Mouse (Mus musculus) left cerebral cortex, postnatal 14 days (tissue): Measurements from ENCODE around the gene Sipa1l1. TPM values are rescaled to one million over a fixed set of nuclear protein-coding genes. Genes with fewer than 3 reads are reported as not detected.
A peak's percentile ranks its signal among the peaks of the same experiment; 100 is the strongest.
"Not testable (repeated sequence)": the region's sequence is repeated elsewhere in the genome, so short reads cannot be mapped to it uniquely, and the experiment has no call there.

Experiments used
- DNase-seq, 2 experiments: peaks; one replicate each; pipeline ENCODE4 v3.0.0; 2021 to 2022; ENCODE audit warnings: low spot score in 2 of 2, mixed read lengths in 1 of 2
- intact Hi-C: fragments of 180-260 bp; cut with DNase I; formaldehyde crosslinking; loops from one replicate; pipeline ENCODE4 v1.15.1; 2025
- total RNA-seq, 2 experiments: library from RNA; stranded (reverse); gene quantifications; 2 replicates each; pipeline ENCODE4 v1.2.3; 2021

Gene Sipa1l1
- total RNA-seq, 2 experiments from 2014 or later: 169 to 183 TPM

DNA sequence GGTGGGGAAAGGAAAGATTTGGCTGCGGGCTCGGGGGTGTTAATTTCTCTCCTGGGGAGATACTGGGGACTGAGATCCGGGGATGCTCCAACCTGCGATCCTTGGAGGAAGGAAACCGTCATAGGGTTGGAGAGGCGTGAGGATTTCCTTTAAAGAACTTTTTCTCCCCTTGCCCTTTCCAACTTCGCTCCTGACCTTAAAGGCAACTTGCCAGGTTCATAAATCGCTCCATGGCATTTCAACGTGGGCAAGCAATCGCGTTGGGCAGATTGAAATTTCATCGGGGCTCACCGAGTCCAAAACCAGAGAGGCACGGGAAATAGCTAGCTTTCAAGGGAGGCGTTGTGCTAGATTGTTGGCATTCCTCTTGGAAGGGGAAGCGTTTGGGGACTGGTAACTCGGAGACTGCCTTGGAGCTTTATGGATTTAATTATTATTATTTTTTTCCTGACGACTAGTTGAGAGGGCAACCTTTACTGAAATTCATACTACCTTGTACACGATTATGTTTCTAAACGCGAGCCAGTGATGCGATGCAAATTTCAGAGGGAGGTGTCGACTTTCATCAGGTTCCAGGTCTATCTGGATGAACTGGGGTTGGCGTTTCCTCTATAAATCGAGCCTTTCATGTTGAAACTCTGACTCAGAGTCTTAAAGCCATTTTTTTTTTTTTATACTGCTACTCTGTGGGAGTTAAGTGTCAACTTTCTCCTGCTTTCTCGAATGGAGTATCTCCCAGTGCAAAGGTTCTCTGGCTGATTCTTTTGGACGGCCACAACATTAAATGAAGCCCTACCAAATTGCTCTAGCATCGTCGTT is 1.6 kb downstream of the Sipa1l1 start:
- intact Hi-C loops: loop anchor here (5.0 kb wide), 2 partner anchors 73 to 297 kb away; no protein-coding TSS in a partner anchor
- no peak for DNase-seq

DNA sequence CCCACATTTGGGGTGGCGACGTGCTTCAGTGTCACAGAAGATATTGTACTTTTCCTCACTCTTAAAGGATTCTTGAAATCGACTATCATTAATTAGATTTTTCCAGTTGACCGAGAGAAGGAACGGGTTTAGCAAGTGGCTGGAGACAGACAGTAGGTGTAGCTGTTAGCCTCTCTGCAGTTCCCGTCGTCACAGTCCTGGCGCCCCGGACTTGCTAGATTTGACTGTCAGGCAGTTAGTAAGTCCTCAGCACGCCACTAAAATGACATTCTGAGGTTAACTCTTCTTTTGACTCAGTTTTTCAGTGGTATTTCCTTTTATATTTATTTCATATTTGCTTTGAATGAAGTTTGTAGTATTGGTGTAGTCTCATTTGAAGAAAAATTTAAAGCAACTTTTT is 2.5 kb downstream of the Sipa1l1 start:
- DNase-seq: peak; percentile 50 to 63
- intact Hi-C loops: loop anchor here (5.0 kb wide), 2 partner anchors 74 to 296 kb away; no protein-coding TSS in a partner anchor

DNA sequence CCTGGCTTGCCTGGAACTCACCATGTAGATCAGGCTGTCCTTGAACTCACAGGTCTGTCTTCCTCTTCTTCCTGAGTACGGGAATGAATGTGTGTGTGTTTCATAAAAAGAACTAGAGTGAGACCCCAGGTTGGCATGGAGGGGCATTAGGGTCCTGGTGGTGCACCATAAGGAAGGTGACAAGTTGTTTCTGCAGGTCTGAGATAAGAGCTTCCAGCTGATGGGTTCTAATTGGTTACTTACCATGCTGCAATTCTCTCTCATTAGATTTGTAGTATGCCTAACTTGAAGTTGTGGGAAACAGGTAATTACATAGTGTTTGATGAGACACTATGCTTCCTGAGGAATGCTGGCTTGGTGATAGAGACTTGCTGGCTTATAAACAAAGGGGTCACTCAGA is 4.5 kb downstream of the Sipa1l1 start:
- no peak for DNase-seq
- intact Hi-C loops: loop anchor here (5.0 kb wide), 2 partner anchors 76 to 294 kb away; no protein-coding TSS in a partner anchor

DNA sequence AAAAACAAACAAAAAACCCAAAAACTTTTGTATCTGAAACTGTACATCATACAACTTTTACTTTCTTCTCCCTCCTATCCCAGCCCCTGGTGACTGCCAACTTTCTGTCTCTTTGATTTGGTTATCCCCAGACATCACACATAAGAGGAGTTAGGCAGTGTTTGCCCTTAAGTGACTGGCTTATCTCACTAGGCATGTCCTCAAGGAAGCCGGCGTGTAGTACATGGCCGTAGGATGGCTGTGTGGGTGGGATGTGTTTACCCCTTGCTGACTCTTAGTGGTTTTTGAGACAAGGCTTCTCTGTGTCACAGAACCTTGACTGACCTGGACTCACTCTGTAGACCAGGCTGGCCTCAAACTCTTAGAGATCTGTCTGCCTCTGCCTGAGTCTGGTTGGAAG is 6.6 kb downstream of the Sipa1l1 start:
- DNase-seq: no peak
- intact Hi-C loops: no loop called here

DNA sequence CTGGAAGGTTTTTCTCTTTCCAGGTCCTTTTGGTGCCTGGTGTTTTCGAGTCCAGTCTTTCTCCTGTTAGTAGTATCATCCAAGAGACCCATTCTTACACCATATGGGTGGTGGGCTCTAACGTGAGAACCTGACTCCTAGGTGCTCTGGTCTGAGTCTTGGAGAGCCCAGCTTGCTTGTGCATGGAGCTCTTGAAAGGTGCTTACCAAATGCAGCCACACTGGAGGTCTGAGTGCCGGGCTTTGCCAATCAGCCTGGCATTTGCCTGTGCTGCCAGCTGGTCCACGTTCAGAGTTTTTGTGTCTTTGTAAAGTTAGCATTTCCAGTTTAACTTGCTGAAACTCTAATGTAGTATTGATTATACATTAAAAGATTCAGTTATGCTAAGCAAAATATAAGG is 9.5 kb downstream of the Sipa1l1 start:
- no peak for DNase-seq
- intact Hi-C loops: no loop called here

DNA sequence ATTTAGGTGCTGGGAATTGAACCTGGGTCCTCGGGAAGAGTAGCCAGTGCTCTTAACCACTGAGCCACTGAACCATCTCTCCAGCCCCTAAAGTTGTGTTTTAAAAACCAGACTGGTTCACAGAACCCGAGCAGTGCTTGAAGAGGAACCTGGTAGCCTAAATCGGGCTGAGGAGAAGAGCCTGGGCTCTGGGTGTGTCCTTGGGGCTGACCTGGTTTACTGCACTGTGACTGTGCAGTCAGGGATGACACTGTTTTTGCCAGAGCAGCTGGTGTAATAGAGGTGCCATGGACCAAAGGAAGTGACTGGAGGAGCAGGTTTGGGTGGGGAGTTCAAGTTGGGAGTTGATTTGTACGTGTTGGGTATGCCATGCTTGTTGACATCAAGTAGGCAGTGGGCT is 10.5 kb downstream of the Sipa1l1 start:
- intact Hi-C loops: no loop called here
- no peak for DNase-seq

DNA sequence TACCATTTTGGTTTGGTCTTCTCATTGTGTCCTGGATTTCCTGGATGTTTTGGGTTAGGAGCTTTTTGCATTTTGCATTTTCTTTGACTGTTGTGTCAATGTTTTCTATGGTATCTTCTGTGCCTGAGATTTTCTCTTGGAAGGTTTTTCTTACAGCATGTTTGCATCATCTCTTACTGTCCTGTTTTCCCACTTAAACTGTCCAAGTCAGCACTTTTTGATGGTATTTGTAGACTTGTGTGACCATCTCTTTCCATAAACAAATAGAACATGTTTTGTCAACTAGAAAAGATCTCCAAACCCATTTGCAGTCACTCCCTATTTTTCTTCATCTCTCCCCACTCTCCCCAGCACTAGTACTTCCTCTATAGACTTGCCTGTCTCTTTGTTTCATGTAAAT is 17.0 kb downstream of the Sipa1l1 start:
- DNase-seq, intact Hi-C loops: not testable (repeated sequence)

DNA sequence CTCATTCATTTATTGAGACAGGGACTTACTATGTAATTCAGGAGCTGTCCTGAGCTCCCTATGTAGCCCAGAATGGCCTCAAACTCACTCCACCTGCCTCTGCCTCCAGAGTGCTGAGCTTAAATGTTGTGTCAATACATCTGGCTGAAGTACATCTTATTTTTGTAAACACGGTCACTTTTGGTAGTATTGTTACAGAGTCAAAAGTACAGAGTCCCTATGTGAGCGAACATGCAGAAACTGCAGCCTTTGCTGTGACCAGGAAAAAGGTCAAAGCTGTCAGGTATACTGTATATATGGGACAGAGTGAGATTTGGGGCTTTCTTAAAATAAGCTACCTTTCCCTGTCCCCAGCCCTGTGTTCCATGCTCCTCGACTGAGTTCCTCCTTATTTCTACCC is 17.6 kb downstream of the Sipa1l1 start:
- no peak for DNase-seq
- intact Hi-C loops: no loop called here

DNA sequence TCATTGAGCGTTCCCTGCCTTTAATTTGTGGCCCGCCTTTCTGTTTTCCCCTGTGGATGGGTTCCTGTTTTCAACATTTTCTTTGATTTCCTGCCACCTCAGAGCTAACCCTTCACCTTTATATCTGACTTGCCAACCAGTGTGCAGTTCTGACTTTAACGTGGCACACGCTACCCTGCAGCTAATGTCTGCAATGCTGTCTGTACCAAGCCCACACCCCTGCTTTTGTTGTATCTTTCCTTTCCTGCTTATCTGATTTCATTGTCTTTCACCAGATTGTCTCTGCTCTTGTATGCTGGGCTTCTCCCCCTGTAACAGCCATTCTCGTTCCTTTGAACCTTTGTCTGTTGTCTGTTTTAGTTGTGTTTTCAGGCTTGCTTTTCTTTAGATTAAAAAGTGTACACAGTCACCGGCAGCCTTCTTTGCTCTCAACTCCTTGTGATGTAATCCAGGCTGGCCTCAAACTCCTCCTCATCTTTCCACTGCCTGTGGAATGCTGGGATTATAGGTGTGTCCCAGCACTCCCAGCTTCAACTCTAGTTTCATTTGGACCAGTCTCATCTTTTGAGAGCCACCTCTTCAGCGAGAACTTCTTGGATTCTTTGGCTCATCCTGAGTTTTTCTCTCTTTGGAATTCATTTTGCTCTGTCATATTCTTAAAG is 18.2 kb downstream of the Sipa1l1 start:
- DNase-seq: no peak
- intact Hi-C loops: no loop called here

DNA sequence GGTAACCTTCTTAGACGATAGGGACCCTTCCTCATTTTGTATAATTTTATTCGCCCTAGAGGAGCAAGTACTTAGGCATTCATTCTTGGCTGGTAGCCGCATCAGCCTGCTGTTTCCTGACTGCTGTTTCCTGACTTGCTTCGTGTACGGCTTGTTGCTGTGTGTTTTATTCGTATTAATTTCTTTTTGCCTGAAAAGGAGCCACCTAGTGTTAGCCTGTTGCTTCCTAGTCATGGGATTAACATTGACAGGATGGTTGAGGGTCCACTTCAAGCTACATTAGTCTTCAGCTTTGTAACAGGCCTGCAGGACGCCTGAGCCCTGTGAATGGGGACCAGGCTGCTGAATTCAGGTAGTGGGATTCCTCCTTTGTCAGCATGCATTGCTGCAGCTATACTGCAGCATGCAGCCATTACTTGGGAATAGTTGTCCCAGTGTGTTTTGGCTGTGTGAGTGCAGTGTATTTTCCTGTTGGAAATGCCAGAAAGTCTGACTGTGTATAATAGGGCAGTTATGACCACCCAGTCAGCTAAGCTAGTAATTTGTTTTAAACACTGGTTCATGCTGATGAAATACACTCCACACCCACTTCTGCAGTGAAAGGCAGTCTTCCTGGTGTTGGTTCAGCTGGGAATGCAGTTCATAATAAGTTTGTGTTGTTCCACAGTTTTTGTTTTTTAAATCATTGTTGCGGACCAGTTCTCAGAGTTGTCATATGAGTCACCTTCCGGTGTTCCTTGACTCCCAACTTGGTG is 19.4 kb downstream of the Sipa1l1 start:
- intact Hi-C loops: no loop called here
- DNase-seq: no peak

DNA sequence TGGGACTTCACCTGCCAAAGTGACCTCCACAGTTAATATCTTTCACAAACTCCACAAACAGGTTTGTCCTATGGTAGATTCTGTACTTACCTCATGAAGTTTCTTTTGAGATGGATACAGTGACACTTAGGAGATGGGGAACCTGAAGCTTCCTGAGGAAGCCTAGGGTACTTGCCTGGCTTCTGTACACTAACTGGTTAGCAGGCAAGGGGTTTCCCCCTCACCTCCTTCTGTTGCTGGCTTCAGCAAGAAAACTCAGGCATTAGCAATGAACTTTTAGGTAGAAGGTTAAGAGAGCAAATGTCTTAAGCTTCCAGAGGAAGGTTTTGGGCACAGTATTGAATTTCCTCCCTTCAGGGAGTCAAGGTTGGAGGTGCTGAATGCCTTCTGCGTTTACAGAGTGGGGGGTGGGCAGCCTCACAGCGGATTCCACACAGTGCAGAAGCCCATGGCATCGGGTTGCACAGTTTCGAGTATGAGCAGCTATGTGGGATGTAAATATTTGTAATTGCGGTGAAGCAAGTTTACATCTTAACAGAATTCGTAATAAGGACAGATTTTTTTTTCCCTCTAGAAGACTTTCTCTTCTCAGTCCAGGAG is 20.1 kb downstream of the Sipa1l1 start:
- DNase-seq: no peak
- intact Hi-C loops: no loop called here

DNA sequence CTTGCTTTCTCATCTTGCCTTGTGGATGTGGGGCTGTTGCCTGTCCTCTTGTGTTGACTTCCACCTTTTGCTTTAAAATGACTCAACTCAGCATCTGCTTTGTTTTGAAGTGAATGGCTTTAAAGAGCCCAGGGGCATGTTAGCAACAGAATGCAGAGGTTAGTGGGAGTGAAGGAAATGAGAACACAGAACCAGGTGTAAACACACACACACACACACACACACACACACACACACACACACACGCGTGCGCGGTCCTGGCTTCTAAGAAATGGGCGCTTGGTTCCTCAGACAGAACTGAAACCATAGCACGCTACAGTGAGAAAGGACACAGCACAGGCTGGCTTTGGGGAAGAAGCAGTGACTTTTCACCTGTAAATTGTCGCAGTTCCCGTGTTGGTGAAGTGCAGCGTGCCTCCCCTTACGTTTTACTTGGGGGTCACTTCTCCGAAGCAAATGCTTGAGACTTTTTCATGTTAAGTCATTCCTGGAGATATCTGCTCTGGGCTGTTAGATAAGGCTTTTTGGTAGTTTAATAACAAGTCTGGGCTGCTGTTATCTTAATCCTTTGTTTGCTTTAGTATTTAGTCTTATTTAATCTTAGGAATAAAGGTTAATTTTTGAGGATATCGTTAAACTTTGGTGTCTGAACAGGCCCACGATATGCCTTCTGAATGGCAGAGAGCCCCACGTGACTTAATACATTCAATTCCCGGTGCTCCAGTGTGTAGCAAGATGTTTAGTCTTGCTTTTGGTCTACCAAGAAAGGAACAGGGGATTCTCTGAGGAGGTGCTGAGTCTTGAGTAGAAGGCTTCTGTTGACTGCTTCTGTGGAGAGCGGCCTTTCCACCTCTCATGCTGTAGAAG is 20.8 kb downstream of the Sipa1l1 start:
- no peak for DNase-seq
- intact Hi-C loops: no loop called here

DNA sequence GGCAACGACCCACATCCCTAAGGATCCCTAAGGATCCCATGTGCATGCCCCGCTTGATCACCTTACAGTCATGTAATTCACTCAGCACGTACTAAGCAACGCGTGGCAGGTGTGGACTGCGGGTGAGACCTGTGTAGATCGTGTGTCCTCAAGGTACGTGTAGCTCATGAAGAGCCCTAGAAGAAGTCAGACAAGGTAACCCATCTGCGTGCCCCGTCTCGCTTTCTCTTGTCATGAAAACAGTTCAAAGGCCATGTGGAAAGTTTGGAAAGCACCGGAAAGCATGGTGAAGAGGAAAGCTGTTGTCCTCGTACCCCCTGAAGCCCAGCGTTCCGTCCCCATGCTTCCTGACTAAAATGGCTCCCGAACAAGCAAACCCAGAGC is 21.5 kb downstream of the Sipa1l1 start:
- DNase-seq: no peak
- intact Hi-C loops: no loop called here

DNA sequence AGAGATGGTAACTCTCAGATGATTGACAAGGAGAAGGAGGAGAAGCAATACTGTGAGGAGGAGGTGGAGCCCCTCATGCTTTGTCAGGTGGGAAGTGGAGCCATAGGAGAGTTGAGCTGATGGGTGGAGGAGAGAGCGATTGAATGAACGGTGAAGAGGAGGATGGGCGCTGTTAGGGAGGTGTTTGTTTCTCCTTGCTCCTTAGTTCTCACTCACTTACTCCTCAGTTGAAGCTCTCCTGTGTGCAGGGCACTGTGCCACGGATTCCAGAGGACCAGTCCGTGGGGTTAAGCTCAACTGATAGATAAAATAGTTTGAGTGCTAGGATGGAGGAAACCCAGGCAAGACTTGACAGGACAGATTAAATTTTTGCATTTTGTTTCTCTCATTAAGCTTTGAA is 22.6 kb downstream of the Sipa1l1 start:
- intact Hi-C loops: no loop called here

DNA sequence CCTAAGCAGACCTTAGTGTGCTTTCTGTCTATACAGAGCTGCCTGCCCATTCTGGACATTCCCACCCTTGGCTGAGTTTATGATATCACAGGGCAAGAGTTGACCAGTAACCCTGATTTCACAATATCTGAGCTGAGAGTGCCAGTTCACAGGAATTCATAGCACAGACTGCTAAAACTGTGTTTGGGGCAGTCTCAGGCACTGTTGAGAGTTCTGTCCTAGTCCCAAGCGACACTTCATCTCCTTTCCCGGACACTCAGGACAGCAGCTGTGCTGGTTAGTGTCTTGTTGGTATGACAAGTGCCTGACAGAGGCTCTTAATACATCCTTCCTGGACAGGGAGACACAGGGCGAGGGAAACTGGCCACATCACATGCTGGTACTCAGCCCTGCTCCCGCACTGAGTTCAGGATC is 23.5 kb downstream of the Sipa1l1 start:
- no peak for DNase-seq
- intact Hi-C loops: no loop called here

More for the DNA sequence above, 22.6 kb downstream of the Sipa1l1 start:
- DNase-seq: no peak

DNA sequence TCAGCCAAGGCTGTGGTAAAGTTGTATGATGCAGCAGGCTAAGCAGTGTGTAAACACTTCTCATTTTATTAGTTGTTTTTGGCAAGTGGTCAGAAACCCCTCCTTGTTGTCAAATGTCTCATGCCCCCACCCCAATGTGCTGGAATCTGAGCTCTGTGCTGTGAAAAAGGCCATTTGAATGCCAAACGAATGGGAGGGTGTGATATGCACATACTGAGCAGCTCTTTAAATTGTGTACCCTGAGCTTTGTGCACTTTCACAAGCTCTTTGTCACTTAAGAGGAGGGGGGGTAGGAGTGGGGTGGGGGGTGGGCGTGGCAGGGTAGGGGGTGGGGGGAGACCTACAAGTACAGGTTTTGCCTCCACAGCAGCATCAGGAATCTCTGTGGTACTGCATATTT is 24.4 kb downstream of the Sipa1l1 start:
- DNase-seq: no peak
- intact Hi-C loops: no loop called here

DNA sequence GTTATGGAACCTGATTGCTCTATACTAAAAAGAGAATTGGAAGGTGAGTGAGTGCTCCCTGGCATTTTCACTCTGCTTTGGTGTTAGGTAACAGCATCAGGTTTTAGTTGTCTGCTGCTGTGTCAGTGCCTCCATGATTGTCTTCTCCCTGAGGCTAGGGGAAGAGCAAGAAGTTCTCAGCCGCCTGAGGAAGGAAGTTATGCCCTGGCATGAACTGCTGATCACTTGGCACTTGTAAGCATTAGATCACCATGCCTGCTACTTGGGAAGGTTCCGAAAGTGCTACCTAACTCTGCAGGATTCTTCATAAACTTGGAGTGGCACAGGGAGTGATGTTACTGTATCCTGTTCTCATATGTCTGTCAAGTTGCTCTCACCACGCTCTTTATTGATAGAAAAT is 25.8 kb downstream of the Sipa1l1 start:
- intact Hi-C loops: no loop called here
- no peak for DNase-seq

DNA sequence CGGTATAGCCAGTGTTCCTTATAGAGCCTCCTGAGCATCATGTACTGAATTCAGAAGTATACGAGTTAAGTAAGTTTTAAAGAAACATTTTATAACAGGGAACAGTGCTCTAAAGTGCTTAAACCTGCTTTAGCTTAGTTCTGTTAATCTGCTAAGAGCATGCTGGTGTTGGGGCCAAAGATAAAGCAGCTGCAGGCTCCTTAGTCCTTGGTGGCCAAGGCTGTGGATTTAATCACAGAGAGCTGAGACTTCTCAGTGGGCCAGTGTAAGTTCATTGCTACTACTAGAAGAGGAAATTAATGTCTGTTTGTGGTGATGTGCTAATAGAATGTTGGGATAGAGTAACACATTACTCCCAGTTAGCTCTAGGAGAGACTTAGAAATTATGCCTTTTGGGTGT is 27.1 kb downstream of the Sipa1l1 start:
- intact Hi-C loops: no loop called here
- DNase-seq: no peak

DNA sequence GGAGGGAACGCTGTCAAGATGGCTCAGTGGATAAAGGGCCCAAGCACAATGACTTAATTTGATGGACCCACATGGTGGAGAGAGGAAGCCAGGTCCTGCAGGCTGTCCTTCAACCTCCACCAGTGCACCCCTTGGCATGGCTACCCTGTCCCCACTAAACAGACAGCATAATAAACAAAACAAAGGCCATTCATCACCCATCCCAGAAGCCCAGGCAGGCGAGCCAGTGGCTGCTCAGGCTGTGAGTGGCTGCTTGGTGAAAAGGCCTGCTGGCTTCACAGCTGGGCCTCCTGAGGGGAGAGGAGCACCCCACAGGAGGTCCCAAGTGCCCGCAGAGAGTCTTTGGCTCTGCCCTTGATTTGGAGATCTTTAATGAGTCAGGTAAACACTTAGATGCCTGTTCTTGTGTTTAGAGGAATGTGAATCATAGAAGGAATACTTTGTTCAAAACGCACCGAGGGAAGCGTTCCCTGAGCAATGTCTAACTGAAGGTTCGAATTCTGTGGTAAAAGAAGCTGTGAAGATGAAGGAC is 27.6 kb downstream of the Sipa1l1 start:
- intact Hi-C loops: no loop called here
- no peak for DNase-seq
